Mouse (Mus musculus) heart, postnatal 0 days (tissue): ENCODE measurements around the gene Lonp2. TPM values are rescaled to one million over a fixed set of nuclear protein-coding genes. Genes with fewer than 3 reads are reported as not detected.

Experiments
- ATAC-seq: fragments of 200-750 bp; cut with Nextera tagmentation; 2 replicates; pipeline ENCODE4 v1.8.0; 2017; ENCODE audit warnings: low read depth, moderate number of reproducible peaks, moderate library complexity; ENCODE audit not compliant: insufficient read depth
- DNase-seq: peaks from one replicate; pipeline ENCODE4 v3.0.0-alpha.2; 2016; ENCODE audit warnings: low spot score
- H3K27ac ChIP-seq: fragments of 300-500 bp; sonication (generic); 2 replicates; pipeline ENCODE4 v1.5.1; 2014; ENCODE audit warnings: low read depth, mild to moderate bottlenecking
- H3K27me3 ChIP-seq: fragments of 300-500 bp; sonication (generic); 2 replicates; pipeline ENCODE4 v1.6.1; 2014; ENCODE audit warnings: low read length, mixed read lengths; ENCODE audit not compliant: control insufficient read depth, insufficient read depth
- H3K36me3 ChIP-seq: fragments of 300-500 bp; sonication (generic); replicated peaks from 2 replicates; pipeline ENCODE4 v1.6.1; 2014; ENCODE audit warnings: low read length, mixed read lengths; ENCODE audit not compliant: control insufficient read depth, insufficient read depth
- H3K4me1 ChIP-seq: fragments of 300-500 bp; sonication (generic); 2 replicates; pipeline ENCODE4 v1.6.1; 2014; ENCODE audit warnings: antibody characterized with exemption; ENCODE audit not compliant: control insufficient read depth, insufficient read depth
- H3K4me2 ChIP-seq: fragments of 300-500 bp; sonication (generic); 2 replicates; pipeline ENCODE4 v1.6.1; 2014; ENCODE audit warnings: low read depth, mild to moderate bottlenecking, low read length, moderate library complexity
- H3K4me3 ChIP-seq: fragments of 300-500 bp; sonication (generic); 2 replicates; pipeline ENCODE4 v1.5.1; 2014; ENCODE audit warnings: low read depth, low read length
- H3K9ac ChIP-seq: fragments of 300-500 bp; sonication (generic); replicated peaks from 2 replicates; pipeline ENCODE4 v1.6.1; 2014; ENCODE audit warnings: low read depth, low read length, mixed read lengths
- H3K9me3 ChIP-seq: fragments of 300-500 bp; sonication (generic); replicated peaks from 2 replicates; pipeline ENCODE4 v1.6.1; 2016; ENCODE audit warnings: low read length; ENCODE audit not compliant: control insufficient read depth
- CTCF ChIP-seq: IDR thresholded peaks from 2 replicates; pipeline ENCODE4 v1.5.1; 2016; ENCODE audit warnings: antibody characterized with exemption, control low read depth, low read depth
- EP300 ChIP-seq: IDR thresholded peaks from 2 replicates; pipeline ENCODE4 v1.6.1; 2016; ENCODE audit warnings: antibody characterized with exemption, low read depth
- WGBS: fragments of 180-500 bp; shearing (Covaris S2); extraction: QIAGEN DNeasy Blood & Tissue Kit; methylation state at CpG from one replicate; pipeline ENCODE4 v1.1.7; 2014; 5-methylcytosine and 5-hydroxymethylcytosine counted together
- polyA plus RNA-seq: library from polyadenylated mRNA; unstranded; fragments of >200 nt; fragmentation: Nextera tagmentation; extraction: Ambion mirVana; gene quantifications from 2 replicates; pipeline ENCODE4 v1.2.1, GENCODE M21; 2015
- total RNA-seq: library from RNA; depleted of rRNA; stranded (reverse); fragments of >200 nt; gene quantifications from 2 replicates; pipeline ENCODE4 v1.2.3, GENCODE M21; 2014; ENCODE audit warnings: low replicate concordance

The Lonp2 gene
- total and polyA plus RNA-seq, 2 experiments from 2014 or later: 60.1 to 63.0 TPM

- H3K4me2 ChIP-seq: no peak overlapping the region
- no peak for DNase-seq
- WGBS: 84% methylated on average over 14 of the region's 14 CpGs
Measured at GRCm38 (mm10) chr8:86713407-86714188, 89.8 kb downstream of the Lonp2 start.

GRCm38 (mm10) chr8:86718332-86718994 lies 94.6 kb downstream of the Lonp2 start:
- peaks cover 72% of the 10 kb centered on the region for H3K36me3 ChIP-seq
- ATAC-seq: no peak
- WGBS: 78% methylated on average over 2 of the region's 2 CpGs

More at GRCm38 (mm10) chr8:86713407-86714188, 89.8 kb downstream of the Lonp2 start:
- Histone ChIP-seq H3K36me3 (peaks cover 84% of the 10 kb centered on the region), H3K9ac (no peak overlapping the region), H3K4me3 (no peak overlapping the region), H3K27ac (no peak overlapping the region), H3K9me3 (no peaks in the 10 kb centered on the region), H3K4me1 (0 out of 2 replicates have a peak, but pooled peaks cover 6% of the 10 kb centered on the region), H3K27me3 (no peaks in the 10 kb centered on the region)
- TF ChIP-seq CTCF (no peak), EP300 (no peak)
- no peak for ATAC-seq

GRCm38 (mm10) chr8:86719368-86719767 lies 95.5 kb downstream of the Lonp2 start:
- DNase-seq: no peak
- Histone ChIP-seq H3K9ac (no peak overlapping the region), H3K4me3 (no peak overlapping the region), H3K36me3 (peaks cover 66% of the 10 kb centered on the region), H3K27me3 (no peaks in the 10 kb centered on the region), H3K27ac (no peak overlapping the region), H3K4me2 (no peak overlapping the region), H3K4me1 (no peaks in the 10 kb centered on the region), H3K9me3 (no peaks in the 10 kb centered on the region)
- TF ChIP-seq EP300: no peak
- TF ChIP-seq CTCF: no peak
- 74% methylated on average over 1 of the region's 1 CpGs for WGBS
- no peak for ATAC-seq

More at GRCm38 (mm10) chr8:86718332-86718994, 94.6 kb downstream of the Lonp2 start:
- Histone ChIP-seq H3K4me3 (no peak overlapping the region), H3K9me3 (no peaks in the 10 kb centered on the region), H3K27ac (no peak overlapping the region), H3K27me3 (no peaks in the 10 kb centered on the region), H3K9ac (no peak overlapping the region), H3K4me1 (no peaks in the 10 kb centered on the region), H3K4me2 (no peak overlapping the region)
- DNase-seq: no peak
- TF ChIP-seq EP300 (no peak), CTCF (no peak)

GRCm38 (mm10) chr8:86720756-86721459 lies 97.1 kb downstream of the Lonp2 start:
- Histone ChIP-seq H3K9ac (no peak overlapping the region), H3K4me2 (no peak overlapping the region), H3K27ac (no peak overlapping the region), H3K9me3 (no peaks in the 10 kb centered on the region), H3K4me3 (no peak overlapping the region), H3K4me1 (no peaks in the 10 kb centered on the region), H3K27me3 (no peaks in the 10 kb centered on the region), H3K36me3 (peaks cover 52% of the 10 kb centered on the region)
- ATAC-seq: no peak
- TF ChIP-seq CTCF (peak; percentile 13; the same call in 1 of the 2 replicates), EP300 (no peak)
- WGBS: 91% methylated on average over 6 of the region's 6 CpGs
- DNase-seq: no peak

GRCm38 (mm10) chr8:86721490-86721889 lies 97.6 kb downstream of the Lonp2 start:
- ATAC-seq: no peak
- Histone ChIP-seq H3K9ac (no peak overlapping the region), H3K27me3 (no peaks in the 10 kb centered on the region), H3K4me3 (no peak overlapping the region), H3K4me1 (no peaks in the 10 kb centered on the region), H3K27ac (no peak overlapping the region), H3K36me3 (peaks cover 46% of the 10 kb centered on the region), H3K9me3 (no peaks in the 10 kb centered on the region), H3K4me2 (no peak overlapping the region)
- TF ChIP-seq CTCF: no peak
- TF ChIP-seq EP300: no peak
- DNase-seq: no peak
- 75% methylated on average over 2 of the region's 2 CpGs for WGBS
